Mouse (Mus musculus) hindbrain, embryonic 14.5 days (tissue): ENCODE measurements around the gene Svep1. TPM values are rescaled to one million over a fixed set of nuclear protein-coding genes. Genes with fewer than 3 reads are reported as not detected.
A peak's percentile ranks its signal among the peaks of the same experiment; 100 is the strongest.

Source experiments
- ATAC-seq: fragments of 200-750 bp; cut with Nextera tagmentation; 2 replicates; pipeline ENCODE4 v1.8.0; 2017; ENCODE audit warnings: moderate number of reproducible peaks, mild to moderate bottlenecking, moderate TSS enrichment, moderate library complexity; ENCODE audit not compliant: low FRiP score
- DNase-seq: peaks from one replicate; pipeline ENCODE4 v3.0.0-alpha.2; 2015; ENCODE audit warnings: low spot score
- H3K27ac ChIP-seq: fragments of 300-500 bp; sonication (generic); 2 replicates; pipeline ENCODE4 v1.5.1; 2014; ENCODE audit warnings: mild to moderate bottlenecking, moderate library complexity
- H3K27me3 ChIP-seq: fragments of 300-500 bp; sonication (generic); 2 replicates; pipeline ENCODE4 v1.6.1; 2014; ENCODE audit warnings: mild to moderate bottlenecking, low read length, mixed read lengths; ENCODE audit not compliant: control insufficient read depth, insufficient read depth
- H3K36me3 ChIP-seq: fragments of 300-500 bp; sonication (generic); replicated peaks from 2 replicates; pipeline ENCODE4 v1.6.1; 2014; ENCODE audit not compliant: control insufficient read depth, insufficient read depth
- H3K4me1 ChIP-seq: fragments of 300-500 bp; sonication (generic); replicated peaks from 2 replicates; pipeline ENCODE4 v1.6.1; 2014; ENCODE audit warnings: antibody characterized with exemption, low read length, mixed read lengths; ENCODE audit not compliant: control insufficient read depth, insufficient read depth
- H3K4me2 ChIP-seq: fragments of 300-500 bp; sonication (generic); replicated peaks from 2 replicates; pipeline ENCODE4 v1.6.1; 2014; ENCODE audit warnings: mild to moderate bottlenecking, moderate library complexity
- H3K4me3 ChIP-seq: fragments of 300-500 bp; sonication (generic); replicated peaks from 2 replicates; pipeline ENCODE4 v1.5.1; 2014; ENCODE audit warnings: mild to moderate bottlenecking, low read length
- H3K9ac ChIP-seq: fragments of 300-500 bp; sonication (generic); 2 replicates; pipeline ENCODE4 v1.6.1; 2014
- H3K9me3 ChIP-seq: fragments of 300-500 bp; sonication (generic); 2 replicates; pipeline ENCODE4 v1.6.1; 2016; ENCODE audit warnings: low read length; ENCODE audit not compliant: control insufficient read depth
- WGBS: fragments of 180-500 bp; shearing (Covaris S2); extraction: QIAGEN DNeasy Blood & Tissue Kit; methylation state at CpG from one replicate; pipeline ENCODE4 v1.1.7; 2014; 5-methylcytosine and 5-hydroxymethylcytosine counted together
- polyA plus RNA-seq: library from polyadenylated mRNA; unstranded; fragments of >200 nt; fragmentation: Nextera tagmentation; extraction: Ambion mirVana; gene quantifications from 2 replicates; pipeline ENCODE4 v1.2.1, GENCODE M21; 2014

Svep1 gene
- polyA plus RNA-seq, 1 experiment from 2014 or later, result 0.62 TPM

DNA sequence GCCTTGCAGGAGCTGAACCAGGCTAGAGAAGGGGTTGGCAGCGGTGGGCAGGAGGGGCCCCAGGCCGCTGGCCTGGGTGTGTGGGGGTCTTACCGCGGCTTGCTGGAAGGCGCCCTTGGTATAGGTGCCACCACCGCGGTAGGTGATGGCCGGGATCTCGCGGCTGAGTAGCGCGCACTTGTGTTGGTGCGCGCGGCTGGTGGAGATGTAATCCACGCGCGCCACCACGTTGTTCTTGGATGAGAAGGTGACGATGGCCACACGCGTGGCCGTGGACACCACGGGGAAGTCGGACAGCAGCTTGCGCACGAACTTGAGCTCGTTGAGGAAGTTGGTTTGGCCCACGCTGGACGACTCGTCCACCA, 927 bp downstream of the Svep1 start:
- H3K36me3 ChIP-seq, result no peaks in the 10 kb centered on the region
- H3K4me3 ChIP-seq, result peak overlapping the region; percentile 53
- peaks cover 32% of the 10 kb centered on the region for H3K27me3 ChIP-seq
- H3K4me1 ChIP-seq, result peaks cover 7% of the 10 kb centered on the region; the same call in 1 of the 2 replicates
- DNase-seq, result peak; percentile 48
- peak; percentile 42; the same call in 1 of the 2 replicates for ATAC-seq
- H3K27ac ChIP-seq, result no peak overlapping the region
- no peaks in the 10 kb centered on the region for H3K9me3 ChIP-seq
- H3K9ac ChIP-seq, result peak overlapping the region; percentile 55
- peak overlapping the region; percentile 98 for H3K4me2 ChIP-seq
- under 1% methylated on average over 31 of the region's 31 CpGs for WGBS

DNA sequence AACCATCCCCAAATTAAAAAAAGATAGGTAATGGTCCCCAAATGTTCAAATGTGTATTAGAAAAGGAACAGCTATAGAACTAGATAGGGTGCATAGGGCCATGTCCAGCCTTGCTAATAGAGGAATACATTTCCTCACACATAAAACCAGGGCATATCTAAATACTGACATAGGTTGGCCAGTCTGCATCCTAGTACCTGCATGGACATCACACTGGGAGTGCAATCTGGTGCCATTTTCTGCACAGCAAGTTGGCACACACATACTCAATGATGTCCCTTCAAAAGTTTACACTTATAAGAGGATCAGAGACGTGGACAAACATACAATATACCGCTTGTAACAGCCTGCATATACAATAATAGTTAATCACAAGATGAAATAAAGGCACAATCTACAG, 5.0 kb downstream of the Svep1 start:
- no peak for ATAC-seq
- no peak overlapping the region for H3K9ac ChIP-seq
- H3K9me3 ChIP-seq, result no peaks in the 10 kb centered on the region
- DNase-seq, result no peak
- H3K36me3 ChIP-seq, result no peaks in the 10 kb centered on the region
- H3K27me3 ChIP-seq, result peaks cover 22% of the 10 kb centered on the region
- no peak overlapping the region for H3K27ac ChIP-seq
- 92% methylated on average over 2 of the region's 2 CpGs for WGBS
- H3K4me1 ChIP-seq, result peaks cover 7% of the 10 kb centered on the region; the same call in 1 of the 2 replicates
- H3K4me3 ChIP-seq, result no peak overlapping the region
- no peak overlapping the region for H3K4me2 ChIP-seq

DNA sequence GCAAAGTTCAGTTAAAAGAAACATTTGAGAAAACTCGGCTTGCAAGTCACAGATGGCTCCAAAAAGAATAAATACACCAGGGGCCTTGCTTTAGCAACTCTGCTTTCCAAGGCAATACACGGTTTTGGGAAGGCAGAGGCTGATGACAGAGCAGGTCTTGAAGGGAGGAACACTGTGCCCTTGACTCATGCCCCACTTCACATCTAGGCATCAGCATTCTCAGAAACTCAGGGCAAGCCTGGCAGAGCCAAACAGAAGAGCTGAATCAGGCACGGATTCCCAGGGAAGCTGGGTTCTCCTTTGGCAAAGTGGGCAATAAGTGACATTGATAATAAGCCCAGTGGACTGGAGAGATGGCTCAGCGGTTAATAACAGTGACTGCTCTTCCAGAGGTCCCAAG, 5.8 kb downstream of the Svep1 start:
- no peaks in the 10 kb centered on the region for H3K36me3 ChIP-seq
- H3K4me1 ChIP-seq, result no peaks in the 10 kb centered on the region
- H3K9me3 ChIP-seq, result no peaks in the 10 kb centered on the region
- no peak for ATAC-seq
- H3K4me2 ChIP-seq, result no peak overlapping the region
- peaks cover 14% of the 10 kb centered on the region for H3K27me3 ChIP-seq
- no peak overlapping the region for H3K4me3 ChIP-seq
- no peak for DNase-seq
- WGBS, result 75% methylated on average over 4 of the region's 4 CpGs
- H3K27ac ChIP-seq, result no peak overlapping the region
- no peak overlapping the region for H3K9ac ChIP-seq

DNA sequence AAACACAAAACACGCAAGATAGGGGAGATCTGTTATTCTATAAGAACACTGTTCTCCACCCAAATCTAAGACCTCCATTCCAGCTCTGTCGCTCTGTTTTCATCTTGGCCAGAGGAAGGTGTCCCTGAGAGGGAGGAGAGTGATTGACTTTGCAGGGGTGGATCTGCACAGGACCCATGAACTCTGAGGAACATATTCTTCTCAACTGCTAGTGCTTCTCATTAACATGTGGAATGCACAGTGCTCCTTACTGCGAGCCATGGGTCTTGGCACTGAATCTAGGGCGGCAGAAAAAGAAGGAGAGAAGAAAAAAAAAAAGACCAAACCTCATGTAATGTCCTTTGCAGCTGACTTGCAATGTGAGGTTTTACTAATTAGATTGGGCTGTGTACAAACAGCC, 9.4 kb downstream of the Svep1 start:
- no peak for DNase-seq
- no peak for ATAC-seq
- no peaks in the 10 kb centered on the region for H3K27me3 ChIP-seq
- no peak overlapping the region for H3K4me2 ChIP-seq
- no peaks in the 10 kb centered on the region for H3K4me1 ChIP-seq
- no peak overlapping the region for H3K27ac ChIP-seq
- H3K9me3 ChIP-seq, result no peaks in the 10 kb centered on the region
- H3K4me3 ChIP-seq, result no peak overlapping the region
- 84% methylated on average over 4 of the region's 4 CpGs for WGBS
- no peak overlapping the region for H3K9ac ChIP-seq
- no peaks in the 10 kb centered on the region for H3K36me3 ChIP-seq

DNA sequence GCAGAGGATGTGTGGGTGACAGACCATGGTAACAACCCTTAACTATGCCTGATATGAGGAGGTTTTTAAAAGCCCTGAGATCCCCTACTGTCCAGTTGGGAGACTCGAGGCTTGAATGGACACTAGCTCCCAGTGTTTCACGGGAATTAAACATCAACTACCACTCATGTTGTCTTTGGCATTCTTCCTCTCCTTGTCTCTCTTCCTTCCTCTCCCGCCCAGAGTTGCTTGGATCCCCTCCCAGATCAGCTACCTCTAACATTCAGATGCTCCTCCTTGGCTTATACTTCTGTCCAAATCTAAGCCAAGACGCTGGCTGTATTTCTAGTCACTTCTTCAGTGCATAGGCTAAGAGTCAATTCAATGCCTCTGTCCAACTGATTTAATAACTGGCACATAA, 9.9 kb downstream of the Svep1 start:
- H3K9me3 ChIP-seq, result no peaks in the 10 kb centered on the region
- no peaks in the 10 kb centered on the region for H3K36me3 ChIP-seq
- H3K4me3 ChIP-seq, result no peak overlapping the region
- no peaks in the 10 kb centered on the region for H3K27me3 ChIP-seq
- H3K4me2 ChIP-seq, result no peak overlapping the region
- ATAC-seq (no peak), DNase-seq (no peak)
- no peaks in the 10 kb centered on the region for H3K4me1 ChIP-seq
- WGBS, result 81% methylated on average over 4 of the region's 4 CpGs
- no peak overlapping the region for H3K27ac ChIP-seq
- H3K9ac ChIP-seq, result no peak overlapping the region

DNA sequence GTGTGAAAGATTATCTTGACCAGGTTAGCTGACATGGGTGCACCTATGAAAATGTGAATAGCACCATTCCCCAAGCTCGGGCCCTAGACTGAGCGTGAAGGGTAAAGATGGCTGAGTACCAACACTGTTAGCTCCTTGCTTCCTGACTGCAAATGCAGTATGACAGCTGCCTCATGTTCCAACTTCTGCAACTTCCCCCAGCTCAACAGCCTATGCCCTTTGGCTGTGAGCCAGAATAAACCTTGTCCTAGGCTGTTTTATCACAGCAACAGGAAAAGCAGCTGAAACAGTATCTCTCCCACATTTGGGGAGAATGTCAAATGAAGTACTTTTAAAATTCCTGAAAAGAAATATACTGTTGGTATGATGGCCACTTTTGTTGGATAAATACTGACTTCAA, 10.7 kb downstream of the Svep1 start:
- no peak for ATAC-seq
- H3K36me3 ChIP-seq, result no peaks in the 10 kb centered on the region
- H3K4me1 ChIP-seq, result no peaks in the 10 kb centered on the region
- no peak overlapping the region for H3K9ac ChIP-seq
- no peaks in the 10 kb centered on the region for H3K9me3 ChIP-seq
- H3K4me3 ChIP-seq, result no peak overlapping the region
- 97% methylated on average over 2 of the region's 2 CpGs for WGBS
- DNase-seq, result no peak
- H3K4me2 ChIP-seq, result no peak overlapping the region
- H3K27me3 ChIP-seq, result no peaks in the 10 kb centered on the region
- H3K27ac ChIP-seq, result no peak overlapping the region

DNA sequence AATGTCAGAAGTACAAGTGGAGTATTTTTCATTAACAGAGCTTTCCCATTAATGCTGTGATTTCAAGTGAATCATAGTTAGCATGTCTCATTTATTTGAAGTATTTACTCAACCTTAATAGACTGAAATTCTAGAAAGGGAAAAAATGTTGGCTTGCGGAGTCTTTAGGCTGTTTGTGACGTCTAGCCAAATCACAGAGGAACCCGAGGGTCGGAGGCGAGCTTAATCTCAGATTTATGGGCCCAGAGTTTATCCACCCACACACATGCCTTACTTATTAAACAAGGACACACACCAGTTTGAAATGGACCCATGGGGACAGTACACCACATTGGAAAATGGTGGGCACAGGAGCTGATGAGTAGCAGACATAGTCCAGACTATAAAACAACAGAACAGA, 17.4 kb downstream of the Svep1 start:
- H3K4me1 ChIP-seq, result no peaks in the 10 kb centered on the region
- H3K9me3 ChIP-seq, result no peaks in the 10 kb centered on the region
- ATAC-seq, result no peak
- H3K27me3 ChIP-seq, result no peaks in the 10 kb centered on the region
- H3K27ac ChIP-seq, result no peak overlapping the region
- H3K9ac ChIP-seq, result no peak overlapping the region
- no peaks in the 10 kb centered on the region for H3K36me3 ChIP-seq
- no peak for DNase-seq
- H3K4me3 ChIP-seq, result no peak overlapping the region
- WGBS, result 86% methylated on average over 5 of the region's 5 CpGs
- no peak overlapping the region for H3K4me2 ChIP-seq

DNA sequence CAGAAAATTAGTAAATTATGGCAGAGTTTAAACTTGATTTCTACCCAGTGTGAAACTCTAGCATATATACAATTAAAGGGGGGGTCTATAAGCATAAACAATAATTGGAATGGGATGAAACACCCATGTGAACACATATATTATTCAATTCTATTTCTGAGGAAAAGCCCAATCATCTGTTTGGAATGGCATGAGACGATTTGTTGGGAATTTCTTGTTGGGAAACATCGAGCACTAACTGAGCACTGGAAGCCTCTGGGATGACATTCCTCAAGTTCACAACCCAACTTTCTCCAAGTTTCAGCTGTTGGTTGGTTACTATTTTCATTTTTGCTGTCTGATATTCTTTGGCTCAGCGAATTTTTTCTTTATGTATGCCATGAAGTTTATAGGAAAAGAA, 21.3 kb downstream of the Svep1 start:
- H3K9ac ChIP-seq, result no peak overlapping the region
- ATAC-seq (no peak), DNase-seq (no peak)
- WGBS, result 87% methylated on average over 3 of the region's 3 CpGs
- no peaks in the 10 kb centered on the region for H3K9me3 ChIP-seq
- H3K4me1 ChIP-seq, result no peaks in the 10 kb centered on the region
- H3K36me3 ChIP-seq, result no peaks in the 10 kb centered on the region
- no peak overlapping the region for H3K4me2 ChIP-seq
- no peak overlapping the region for H3K27ac ChIP-seq
- H3K27me3 ChIP-seq, result no peaks in the 10 kb centered on the region
- no peak overlapping the region for H3K4me3 ChIP-seq

DNA sequence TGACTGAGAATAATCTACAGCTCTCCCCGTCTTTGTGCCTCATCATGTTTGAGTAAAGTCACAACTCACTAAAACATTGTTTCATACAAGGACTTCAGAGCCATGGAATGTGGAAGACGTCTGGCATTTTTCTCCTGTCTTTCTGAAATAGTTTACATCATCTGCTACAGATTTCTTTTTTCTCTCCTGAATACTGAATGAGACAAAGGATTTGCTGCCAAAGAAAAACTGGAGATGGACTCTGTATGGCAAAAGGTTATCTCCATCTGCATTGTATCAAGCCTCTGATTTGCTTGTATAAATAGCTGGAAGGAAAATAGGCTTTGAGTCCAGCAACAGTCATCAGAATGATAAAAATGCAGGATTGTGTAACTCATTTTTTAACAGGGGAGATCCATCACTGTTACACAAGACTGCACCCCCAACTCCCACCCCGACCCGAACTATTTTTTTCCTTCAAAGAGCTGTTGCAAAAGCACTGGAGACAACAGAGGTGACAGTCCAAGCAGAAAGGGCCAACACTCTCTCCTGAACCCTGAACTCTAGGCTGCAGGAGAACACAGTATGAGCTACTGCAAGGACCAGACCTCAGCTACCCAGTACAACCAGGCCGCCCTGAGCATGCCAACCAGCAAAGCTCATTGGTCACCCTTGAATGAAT, 21.8 kb downstream of the Svep1 start:
- no peak overlapping the region for H3K9ac ChIP-seq
- no peaks in the 10 kb centered on the region for H3K4me1 ChIP-seq
- no peaks in the 10 kb centered on the region for H3K9me3 ChIP-seq
- ATAC-seq (no peak), DNase-seq (no peak)
- H3K27me3 ChIP-seq, result no peaks in the 10 kb centered on the region
- WGBS, result 76% methylated on average over 5 of the region's 5 CpGs
- no peak overlapping the region for H3K4me3 ChIP-seq
- no peak overlapping the region for H3K27ac ChIP-seq
- no peak overlapping the region for H3K4me2 ChIP-seq
- H3K36me3 ChIP-seq, result no peaks in the 10 kb centered on the region

DNA sequence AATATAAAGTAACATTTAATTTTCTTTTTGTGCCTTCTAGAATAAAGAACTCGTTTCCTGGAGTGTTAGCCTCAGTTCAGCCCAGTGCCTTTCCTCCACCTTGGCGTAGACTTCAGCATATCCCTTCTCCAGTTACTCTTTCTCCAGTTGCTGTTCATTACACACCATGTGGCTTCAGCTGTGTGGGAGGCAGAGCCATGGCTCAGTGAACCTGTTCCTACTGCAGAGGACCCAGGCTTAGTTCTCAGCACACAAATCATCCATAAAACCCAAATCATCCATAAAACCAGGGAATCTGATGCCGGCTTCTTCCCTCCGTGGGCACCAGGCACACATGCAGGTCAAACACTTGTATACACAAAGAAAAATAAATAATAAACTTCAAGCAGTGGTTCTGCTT, 22.8 kb downstream of the Svep1 start:
- Histone ChIP-seq H3K4me3 (no peak overlapping the region), H3K36me3 (no peaks in the 10 kb centered on the region), H3K27me3 (no peaks in the 10 kb centered on the region), H3K4me1 (no peaks in the 10 kb centered on the region), H3K4me2 (no peak overlapping the region), H3K9me3 (no peaks in the 10 kb centered on the region), H3K9ac (no peak overlapping the region), H3K27ac (no peak overlapping the region)
- ATAC-seq (no peak), DNase-seq (no peak)
- 89% methylated on average over 4 of the region's 4 CpGs for WGBS
